Mouse (Mus musculus) leukemia stem cell, adult 10-12 weeks (primary cell): ENCODE measurements around the gene Foxi1. TPM values are rescaled to one million over a fixed set of nuclear protein-coding genes. Genes with fewer than 3 reads are reported as not detected.

Source experiments
- polyA plus RNA-seq: library from polyadenylated mRNA; stranded (reverse); fragments of >175 nt; gene quantifications from 2 replicates; pipeline ENCODE4 v1.2.3, GENCODE M21; 2012; ENCODE audit warnings: low replicate concordance

The Foxi1 gene
- not detected in 2 replicates for polyA plus RNA-seq

GRCm38 (mm10) chr11:34207989-34208388, at the start of gene Foxi1:
Foxi1 (minus strand) TSS chr11:34208089.

Other genes starting within 250 kb of the Foxi1 start
- not detected in 2 replicates for gene Kcnmb1, start 245.1 kb downstream of the Foxi1 start, polyA plus RNA-seq
- gene Kcnip1, start 214.9 kb downstream of the Foxi1 start, polyA plus RNA-seq = not detected in 2 replicates
- gene Lcp2, start 161.2 kb downstream of the Foxi1 start, polyA plus RNA-seq = 11.6 and 40.4 TPM in 2 replicates
- not detected in 2 replicates for gene 4930469K13Rik, start 109.5 kb downstream of the Foxi1 start, polyA plus RNA-seq
- gene Fam196b, start 106.7 kb upstream of the Foxi1 start, polyA plus RNA-seq = not detected in 2 replicates